Mouse (Mus musculus): ENCODE measurements around the gene Col5a1. TPM values are rescaled to one million over a fixed set of nuclear protein-coding genes. Genes with fewer than 3 reads are reported as not detected.

The Col5a1 gene
- polyA plus RNA-seq, 1 experiment from 2014 or later, result 38.8 TPM

DNA sequence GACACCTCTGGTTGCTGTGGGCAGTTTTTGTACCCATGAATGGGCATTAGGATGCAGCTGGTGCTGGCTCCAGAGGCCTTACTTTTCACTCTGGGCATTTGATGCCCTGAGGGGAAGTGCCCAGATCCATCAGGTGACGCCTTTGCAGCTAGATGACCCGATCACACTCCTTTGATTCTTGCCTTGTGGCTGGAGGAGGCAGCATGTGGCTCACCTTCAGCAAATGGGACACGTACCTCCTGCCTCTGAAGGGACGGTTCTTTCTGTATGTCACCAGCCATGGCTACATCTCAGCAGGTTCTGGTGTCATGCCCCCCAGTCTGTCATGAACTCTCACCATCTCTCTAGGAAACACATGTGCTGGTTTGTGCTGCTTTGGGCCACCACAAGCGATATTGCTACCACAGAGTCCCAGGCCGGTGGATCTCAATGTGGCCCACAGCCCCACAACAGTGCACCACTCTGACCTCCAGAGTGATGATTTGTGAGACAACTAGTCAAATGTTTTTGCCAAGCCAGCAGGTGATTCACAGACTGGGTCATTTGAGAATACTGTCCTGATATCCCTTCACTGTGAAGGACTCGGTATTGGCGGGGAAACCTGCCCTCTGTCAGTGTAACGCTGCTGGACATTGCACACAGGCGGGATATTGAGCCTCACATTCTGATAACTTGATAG lies 153.6 kb downstream of the Col5a1 start:
- Histone ChIP-seq H3K4me2 (no peak overlapping the region), H3K4me3 (ENCODE audit: low read depth, low read length) (no peak overlapping the region), H3K9ac (ENCODE audit: low read depth, low read length) (no peak overlapping the region), H3K27ac (ENCODE audit: low read depth, low read length) (no peak overlapping the region), H3K27me3 (ENCODE audit: control insufficient read depth, insufficient read depth, low read length) (no peaks in the 10 kb centered on the region), H3K4me1 (ENCODE audit: control insufficient read depth, insufficient read depth, low read length) (no peaks in the 10 kb centered on the region), H3K36me3 (ENCODE audit: control insufficient read depth, insufficient read depth, low read length) (peaks cover 3% of the 10 kb centered on the region; the same call in 1 of the 2 replicates), H3K9me3 (replicated peaks; ENCODE audit: control insufficient read depth, low read length) (no peaks in the 10 kb centered on the region)
- WGBS (ENCODE audit: insufficient replicate concordance), result 90% methylated on average over 10 of the region's 10 CpGs
- ATAC-seq (replicated peaks; ENCODE audit: insufficient number of reproducible peaks, low FRiP score, low TSS enrichment), result no peak

DNA sequence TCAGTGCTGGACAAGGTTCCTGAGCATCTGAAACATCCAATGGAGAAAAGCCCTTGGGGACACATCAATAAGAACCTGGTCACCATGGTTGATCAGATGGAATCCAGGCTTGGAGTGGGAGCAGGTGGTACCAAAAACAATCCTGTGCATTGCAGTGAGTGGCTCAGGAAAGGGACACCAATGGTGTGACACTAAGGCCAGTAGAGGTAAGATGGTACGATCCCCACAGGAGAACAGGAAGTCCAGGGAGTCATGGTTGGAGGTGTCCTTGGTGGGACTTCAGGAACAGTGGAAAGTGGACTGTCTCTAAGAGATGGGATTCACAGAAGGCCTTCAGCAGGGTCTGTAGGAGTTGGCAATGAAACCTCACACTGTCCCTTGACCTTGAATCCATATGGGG lies 154.2 kb downstream of the Col5a1 start:
- H3K9me3 ChIP-seq (replicated peaks; ENCODE audit: control insufficient read depth, low read length), result no peaks in the 10 kb centered on the region
- no peaks in the 10 kb centered on the region for H3K4me1 ChIP-seq (ENCODE audit: control insufficient read depth, insufficient read depth, low read length)
- no peaks in the 10 kb centered on the region for H3K27me3 ChIP-seq (ENCODE audit: control insufficient read depth, insufficient read depth, low read length)
- H3K36me3 ChIP-seq (ENCODE audit: control insufficient read depth, insufficient read depth, low read length), result peaks cover 3% of the 10 kb centered on the region; the same call in 1 of the 2 replicates
- H3K9ac ChIP-seq (ENCODE audit: low read depth, low read length), result no peak overlapping the region
- ATAC-seq (replicated peaks; ENCODE audit: insufficient number of reproducible peaks, low FRiP score, low TSS enrichment), result no peak
- no peak overlapping the region for H3K4me3 ChIP-seq (ENCODE audit: low read depth, low read length)
- H3K4me2 ChIP-seq, result no peak overlapping the region
- 88% methylated on average over 1 of the region's 1 CpGs for WGBS (ENCODE audit: insufficient replicate concordance)
- H3K27ac ChIP-seq (ENCODE audit: low read depth, low read length), result no peak overlapping the region

DNA sequence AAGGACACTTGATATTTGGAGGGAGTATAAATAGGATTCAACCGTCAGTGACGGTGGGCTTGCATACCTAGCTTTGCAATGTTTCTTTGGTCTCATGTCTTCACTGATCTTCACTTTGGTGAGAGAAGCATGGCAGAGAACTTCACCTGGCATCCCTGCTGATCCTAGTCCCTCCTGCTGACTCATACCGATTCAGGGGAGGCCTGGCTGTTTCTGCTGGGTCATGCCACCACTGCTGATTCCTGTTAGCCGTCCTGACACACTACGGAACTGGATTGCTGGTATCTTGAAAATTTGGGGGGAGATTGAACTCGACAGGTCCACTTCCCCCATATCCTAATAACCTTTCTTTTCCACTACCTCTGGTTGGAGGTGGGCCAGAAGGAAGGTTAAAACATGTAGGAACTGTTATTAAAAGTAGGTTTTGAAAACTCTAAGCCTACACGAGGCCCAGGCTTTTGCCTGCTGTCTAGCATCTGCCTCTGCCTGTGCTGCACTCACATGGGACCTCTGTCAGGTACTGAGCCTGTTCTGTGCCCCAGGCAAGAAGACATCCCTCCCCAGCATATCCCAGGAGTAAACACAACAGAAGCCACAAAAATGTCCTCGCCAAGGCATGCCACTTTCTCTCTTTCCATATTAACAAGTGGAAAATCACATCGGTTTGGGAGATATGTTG lies 158.8 kb downstream of the Col5a1 start:
- Histone ChIP-seq H3K4me3 (ENCODE audit: low read depth, low read length) (no peak overlapping the region), H3K27me3 (ENCODE audit: control insufficient read depth, insufficient read depth, low read length) (no peaks in the 10 kb centered on the region), H3K36me3 (ENCODE audit: control insufficient read depth, insufficient read depth, low read length) (no peaks in the 10 kb centered on the region), H3K27ac (ENCODE audit: low read depth, low read length) (no peak overlapping the region), H3K4me2 (no peak overlapping the region), H3K4me1 (ENCODE audit: control insufficient read depth, insufficient read depth, low read length) (no peaks in the 10 kb centered on the region), H3K9me3 (replicated peaks; ENCODE audit: control insufficient read depth, low read length) (no peaks in the 10 kb centered on the region), H3K9ac (ENCODE audit: low read depth, low read length) (no peak overlapping the region)
- no peak for ATAC-seq (replicated peaks; ENCODE audit: insufficient number of reproducible peaks, low FRiP score, low TSS enrichment)
- WGBS (ENCODE audit: insufficient replicate concordance), result 83% methylated on average over 9 of the region's 9 CpGs

DNA sequence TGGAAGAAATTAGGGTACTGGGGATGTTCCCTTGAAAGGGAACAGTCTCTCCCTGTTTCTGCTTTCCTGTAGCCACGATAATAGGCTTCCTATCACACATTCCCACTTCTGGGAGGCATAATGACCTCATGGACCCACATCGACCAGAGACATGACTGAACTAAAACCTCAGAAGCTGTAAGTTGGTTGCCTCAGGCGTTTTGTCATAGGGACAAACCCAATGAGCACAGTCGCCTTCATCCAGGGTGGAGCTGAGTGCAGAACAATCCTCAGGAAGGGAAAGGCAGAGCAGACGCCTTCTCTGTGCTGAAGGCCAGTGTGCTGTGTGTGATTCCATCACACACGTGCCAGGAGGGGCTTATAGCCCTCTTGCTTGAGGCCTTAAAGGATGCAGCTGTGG lies 160.1 kb downstream of the Col5a1 start:
- WGBS (ENCODE audit: insufficient replicate concordance), result 65% methylated on average over 6 of the region's 6 CpGs
- no peaks in the 10 kb centered on the region for H3K9me3 ChIP-seq (replicated peaks; ENCODE audit: control insufficient read depth, low read length)

DNA sequence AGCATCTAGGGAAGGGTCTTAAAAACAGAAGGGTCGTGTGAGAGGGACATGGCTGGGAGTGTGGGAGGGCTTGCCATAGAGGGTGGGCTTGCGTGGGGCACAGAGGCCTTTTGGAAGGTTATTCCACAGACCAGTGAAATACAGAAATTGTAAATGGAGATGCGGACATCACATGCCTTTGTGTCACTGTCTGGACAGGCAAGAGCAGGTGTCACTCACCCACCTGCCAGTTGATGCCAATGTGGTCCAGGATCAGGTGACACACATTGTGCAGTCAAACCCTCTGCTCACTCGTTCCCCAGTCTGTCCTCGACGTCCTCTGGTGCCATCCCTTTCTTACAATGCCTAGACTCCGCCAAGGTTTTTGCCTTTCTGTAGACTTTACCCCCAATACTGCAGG lies 160.9 kb downstream of the Col5a1 start:
- Histone ChIP-seq H3K4me3 (ENCODE audit: low read depth, low read length) (no peak overlapping the region), H3K27me3 (ENCODE audit: control insufficient read depth, insufficient read depth, low read length) (no peaks in the 10 kb centered on the region), H3K4me1 (ENCODE audit: control insufficient read depth, insufficient read depth, low read length) (no peaks in the 10 kb centered on the region), H3K9ac (ENCODE audit: low read depth, low read length) (no peak overlapping the region), H3K9me3 (replicated peaks; ENCODE audit: control insufficient read depth, low read length) (no peaks in the 10 kb centered on the region), H3K36me3 (ENCODE audit: control insufficient read depth, insufficient read depth, low read length) (no peaks in the 10 kb centered on the region), H3K4me2 (no peak overlapping the region), H3K27ac (ENCODE audit: low read depth, low read length) (no peak overlapping the region)
- 77% methylated on average over 7 of the region's 7 CpGs for WGBS (ENCODE audit: insufficient replicate concordance)
- ATAC-seq (replicated peaks; ENCODE audit: insufficient number of reproducible peaks, low FRiP score, low TSS enrichment), result no peak

More for the DNA sequence above, 160.1 kb downstream of the Col5a1 start:
- no peak overlapping the region for H3K4me3 ChIP-seq (ENCODE audit: low read depth, low read length)
- no peaks in the 10 kb centered on the region for H3K36me3 ChIP-seq (ENCODE audit: control insufficient read depth, insufficient read depth, low read length)
- ATAC-seq (replicated peaks; ENCODE audit: insufficient number of reproducible peaks, low FRiP score, low TSS enrichment), result no peak
- no peaks in the 10 kb centered on the region for H3K4me1 ChIP-seq (ENCODE audit: control insufficient read depth, insufficient read depth, low read length)
- no peaks in the 10 kb centered on the region for H3K27me3 ChIP-seq (ENCODE audit: control insufficient read depth, insufficient read depth, low read length)
- no peak overlapping the region for H3K9ac ChIP-seq (ENCODE audit: low read depth, low read length)
- no peak overlapping the region for H3K4me2 ChIP-seq
- H3K27ac ChIP-seq (ENCODE audit: low read depth, low read length), result no peak overlapping the region

DNA sequence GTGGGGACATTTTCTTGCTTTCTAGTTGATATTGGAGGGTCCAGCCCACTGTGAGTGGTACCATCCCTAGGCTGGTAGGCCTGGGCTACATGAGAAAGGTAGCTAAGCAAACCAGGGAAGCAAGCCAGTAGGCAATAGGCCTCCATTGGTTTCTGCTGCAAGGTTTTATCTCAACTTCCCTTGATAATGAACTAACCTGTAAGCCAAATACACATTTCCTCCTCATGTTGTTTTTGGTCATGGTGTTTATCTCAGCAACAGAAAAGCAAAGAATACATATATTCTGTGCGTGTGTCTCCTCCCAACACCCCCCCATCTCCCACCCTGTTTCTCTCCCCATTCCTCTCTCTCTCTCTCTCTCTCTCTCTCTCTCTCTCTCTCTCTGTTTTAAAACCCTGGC lies 173.7 kb downstream of the Col5a1 start:
- 67% methylated on average over 1 of the region's 1 CpGs for WGBS (ENCODE audit: insufficient replicate concordance)
- no peak overlapping the region for H3K4me3 ChIP-seq (ENCODE audit: low read depth, low read length)

DNA sequence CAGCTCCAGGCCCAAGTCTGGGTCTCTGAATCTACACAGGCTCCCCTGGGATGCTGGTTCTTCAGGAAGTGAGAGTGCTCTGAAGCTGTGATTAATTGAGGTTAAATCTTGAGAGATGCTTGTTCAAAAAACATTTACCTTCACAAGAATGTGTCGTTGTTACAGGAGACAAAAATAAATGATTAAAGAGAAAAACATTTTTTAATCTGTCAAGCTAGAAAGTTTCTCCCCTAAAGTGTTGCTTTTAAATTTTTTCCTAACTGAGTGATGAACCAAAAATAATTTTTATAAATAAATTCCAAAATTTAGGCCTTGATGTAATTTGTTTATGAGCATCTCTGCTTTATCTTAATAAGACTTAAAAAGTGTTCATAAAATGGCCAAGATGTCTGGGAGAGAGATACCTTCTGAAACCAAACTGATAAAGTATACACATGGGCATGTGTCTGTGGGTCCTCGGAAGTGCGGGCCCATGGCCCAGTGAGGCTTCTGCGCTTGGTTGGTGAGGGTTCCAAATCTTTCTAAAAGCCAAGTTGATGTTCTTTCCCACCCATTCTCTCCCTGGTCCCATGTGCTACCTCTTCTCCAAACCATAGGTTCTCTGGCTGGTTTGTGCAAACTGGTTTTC lies 177.6 kb downstream of the Col5a1 start:
- WGBS (ENCODE audit: insufficient replicate concordance), result 75% methylated on average over 4 of the region's 4 CpGs

More for the DNA sequence above, 173.7 kb downstream of the Col5a1 start:
- no peak overlapping the region for H3K27ac ChIP-seq (ENCODE audit: low read depth, low read length)
- no peaks in the 10 kb centered on the region for H3K9me3 ChIP-seq (replicated peaks; ENCODE audit: control insufficient read depth, low read length)
- no peak overlapping the region for H3K4me2 ChIP-seq
- H3K36me3 ChIP-seq (ENCODE audit: control insufficient read depth, insufficient read depth, low read length), result no peaks in the 10 kb centered on the region
- H3K9ac ChIP-seq (ENCODE audit: low read depth, low read length), result no peak overlapping the region
- no peaks in the 10 kb centered on the region for H3K4me1 ChIP-seq (ENCODE audit: control insufficient read depth, insufficient read depth, low read length)
- no peaks in the 10 kb centered on the region for H3K27me3 ChIP-seq (ENCODE audit: control insufficient read depth, insufficient read depth, low read length)
- no peak for ATAC-seq (replicated peaks; ENCODE audit: insufficient number of reproducible peaks, low FRiP score, low TSS enrichment)

DNA sequence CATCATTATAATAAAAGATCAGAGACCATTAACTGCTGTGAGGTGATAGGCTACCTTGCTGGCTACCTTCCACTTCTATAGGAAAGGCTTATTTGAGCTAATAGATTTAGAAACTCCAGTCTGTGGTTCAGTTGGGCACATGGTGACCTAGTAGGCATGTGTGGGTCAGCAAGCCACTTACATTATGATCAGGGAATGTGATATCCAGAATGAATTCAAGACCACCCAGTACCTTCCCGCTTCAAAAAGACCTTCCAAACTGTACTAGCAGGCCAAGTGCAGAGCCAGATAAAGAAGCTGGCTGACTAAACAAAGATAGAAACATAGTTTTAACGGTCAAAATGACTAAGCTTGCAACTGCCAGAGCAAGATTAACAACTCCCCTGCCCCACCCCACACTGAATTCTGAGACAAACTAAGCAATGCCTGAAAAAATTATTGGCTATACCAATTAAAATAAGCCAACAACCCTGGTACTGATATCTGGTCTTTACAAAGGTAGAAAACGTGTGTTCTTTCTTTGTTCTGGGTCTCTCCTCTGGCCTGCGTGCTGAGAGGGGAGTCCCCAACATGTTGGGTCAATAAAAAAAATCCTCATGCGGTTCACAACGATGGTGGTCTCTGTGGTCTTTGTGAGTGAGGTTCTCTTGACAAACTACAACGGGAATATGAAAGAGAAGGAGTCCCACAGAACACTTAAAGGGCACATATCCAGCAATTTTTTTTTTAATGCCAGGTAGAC lies 178.3 kb downstream of the Col5a1 start:
- H3K9me3 ChIP-seq (replicated peaks; ENCODE audit: control insufficient read depth, low read length), result no peaks in the 10 kb centered on the region
- no peak overlapping the region for H3K4me3 ChIP-seq (ENCODE audit: low read depth, low read length)
- no peak overlapping the region for H3K4me2 ChIP-seq
- H3K27ac ChIP-seq (ENCODE audit: low read depth, low read length), result peak overlapping the region; percentile 68
- WGBS (ENCODE audit: insufficient replicate concordance), result 62% methylated on average over 7 of the region's 7 CpGs
- 0 out of 2 replicates have a peak, but pooled peaks cover 2% of the 10 kb centered on the region for H3K4me1 ChIP-seq (ENCODE audit: control insufficient read depth, insufficient read depth, low read length)
- no peaks in the 10 kb centered on the region for H3K27me3 ChIP-seq (ENCODE audit: control insufficient read depth, insufficient read depth, low read length)
- ATAC-seq (replicated peaks; ENCODE audit: insufficient number of reproducible peaks, low FRiP score, low TSS enrichment), result peak; percentile 67
- H3K9ac ChIP-seq (ENCODE audit: low read depth, low read length), result 0 out of 2 replicates have a peak overlapping the region, but pooled peaks have one; percentile 1
- no peaks in the 10 kb centered on the region for H3K36me3 ChIP-seq (ENCODE audit: control insufficient read depth, insufficient read depth, low read length)

More for the DNA sequence above, 177.6 kb downstream of the Col5a1 start:
- Histone ChIP-seq H3K9me3 (replicated peaks; ENCODE audit: control insufficient read depth, low read length) (no peaks in the 10 kb centered on the region), H3K4me3 (ENCODE audit: low read depth, low read length) (no peak overlapping the region), H3K36me3 (ENCODE audit: control insufficient read depth, insufficient read depth, low read length) (no peaks in the 10 kb centered on the region), H3K27me3 (ENCODE audit: control insufficient read depth, insufficient read depth, low read length) (no peaks in the 10 kb centered on the region), H3K4me2 (no peak overlapping the region), H3K9ac (ENCODE audit: low read depth, low read length) (0 out of 2 replicates have a peak overlapping the region, but pooled peaks have one; percentile 1), H3K4me1 (ENCODE audit: control insufficient read depth, insufficient read depth, low read length) (0 out of 2 replicates have a peak, but pooled peaks cover 2% of the 10 kb centered on the region), H3K27ac (ENCODE audit: low read depth, low read length) (peak overlapping the region; percentile 68)
- ATAC-seq (replicated peaks; ENCODE audit: insufficient number of reproducible peaks, low FRiP score, low TSS enrichment), result no peak

All from heart, embryonic 11.5 days (tissue).